Mouse (Mus musculus) liver, adult 2 months (tissue): Measurements from ENCODE around the gene Tiam2. TPM values are rescaled to one million over a fixed set of nuclear protein-coding genes. Genes with fewer than 3 reads are reported as not detected.

ENCODE experiments used
- DNase-seq: peaks from one replicate; pipeline ENCODE4 v3.0.0-alpha.2; 2011; ENCODE audit warnings: low read depth, low spot score; ENCODE audit errors: extremely low read depth
- H3K27ac ChIP-seq: fragments of 200-500 bp; replicated peaks from 2 replicates; pipeline ENCODE4 v1.5.1; 2012; ENCODE audit warnings: low read depth, mild to moderate bottlenecking, control low read depth, inconsistent platforms, low read length; ENCODE audit not compliant: insufficient read depth
- H3K27me3 ChIP-seq: fragments of 200-500 bp; 2 replicates; pipeline ENCODE4 v1.6.1; 2012; ENCODE audit warnings: mild to moderate bottlenecking, moderate library complexity, low read length, inconsistent platforms; ENCODE audit not compliant: control insufficient read depth, insufficient read depth
- H3K36me3 ChIP-seq: fragments of 200-500 bp; 2 replicates; pipeline ENCODE4 v1.6.1; 2012; ENCODE audit warnings: low read length, inconsistent platforms; ENCODE audit not compliant: control insufficient read depth, insufficient read depth
- H3K4me1 ChIP-seq: fragments of 200-500 bp; 2 replicates; pipeline ENCODE4 v1.6.1; 2011; ENCODE audit warnings: low read length; ENCODE audit not compliant: control insufficient read depth, insufficient read depth
- H3K4me3 ChIP-seq: fragments of 200-500 bp; 2 replicates; pipeline ENCODE4 v1.5.1; 2011; ENCODE audit warnings: low read depth, mild to moderate bottlenecking, control low read depth, low read length, moderate library complexity; ENCODE audit not compliant: insufficient read depth
- H3K79me2 ChIP-seq: fragments of 200-500 bp; 2 replicates; pipeline ENCODE4 v1.6.1; 2012; ENCODE audit warnings: inconsistent platforms, mild to moderate bottlenecking, low read length, moderate library complexity; ENCODE audit not compliant: control insufficient read depth, insufficient read depth
- H3K9ac ChIP-seq: fragments of 200-500 bp; 2 replicates; pipeline ENCODE4 v1.6.1; 2012; ENCODE audit warnings: low read depth, mild to moderate bottlenecking, control low read depth, inconsistent platforms, low read length
- CTCF ChIP-seq: fragments of 200-500 bp; IDR thresholded peaks from 2 replicates; pipeline ENCODE4 v1.5.1; 2011; ENCODE audit warnings: low read depth, low read length, control low read depth
- POLR2A ChIP-seq: fragments of 200-500 bp; IDR thresholded peaks from 2 replicates; pipeline ENCODE4 v1.6.1; 2011; ENCODE audit warnings: low read length, control low read depth; ENCODE audit not compliant: insufficient read depth; ENCODE audit errors: extremely low read depth
- WGBS: fragments of 180-500 bp; shearing (Covaris S2); methylation state at CpG from one replicate; pipeline ENCODE4 v1.1.7; 2018; 5-methylcytosine and 5-hydroxymethylcytosine counted together
- polyA plus RNA-seq: library from polyadenylated mRNA; depleted of rRNA; stranded (reverse); fragments of >200 nt; gene quantifications from 2 replicates; pipeline ENCODE4 v1.2.3, GENCODE M21; 2012
- total RNA-seq: library from RNA; depleted of rRNA; stranded (reverse); fragments of >200 nt; gene quantifications from 2 replicates; pipeline ENCODE4 v1.2.3, GENCODE M21; 2014

Gene Tiam2
- total and polyA plus RNA-seq, 2 experiments: 2.9 to 5.2 TPM

DNA sequence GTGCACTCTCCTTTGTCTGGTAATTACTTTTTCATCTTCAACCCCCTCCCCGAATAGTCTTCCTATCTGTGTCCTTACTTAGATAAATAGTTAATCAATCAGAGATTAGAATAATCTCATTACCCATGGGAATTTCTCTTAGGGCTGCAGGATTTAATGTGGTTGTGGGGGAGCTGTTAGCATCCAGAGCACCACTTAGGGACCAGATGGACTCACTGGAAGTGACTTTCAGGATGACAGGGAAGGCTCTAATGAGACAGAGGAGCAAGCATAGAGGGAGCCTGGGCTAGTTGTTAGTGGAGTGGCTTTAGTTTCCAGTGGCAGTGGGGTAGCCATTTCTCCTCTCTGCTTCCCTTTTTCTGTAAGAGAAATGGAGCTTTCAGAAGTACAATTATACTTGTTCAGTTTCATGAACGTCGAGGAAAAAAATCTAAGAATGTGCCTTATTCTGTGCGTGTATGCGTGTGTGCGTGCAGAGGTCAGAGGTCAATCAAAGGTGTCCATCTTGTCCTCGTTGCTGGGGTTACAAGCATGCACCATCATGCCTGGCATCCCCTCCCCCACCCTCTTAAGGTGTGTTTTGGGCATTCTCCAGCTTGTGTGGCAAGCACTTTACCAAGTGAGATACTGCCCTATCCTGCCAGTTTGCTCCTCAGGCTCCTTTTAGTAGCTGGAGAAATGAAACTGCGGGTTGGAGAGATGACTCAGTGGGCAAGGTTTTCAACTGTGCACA lies 30.4 kb downstream of the Tiam2 start:
- H3K27ac ChIP-seq: no peak overlapping the region
- 86% methylated on average over 8 of the region's 8 CpGs for WGBS
- TF ChIP-seq CTCF: no peak
- TF ChIP-seq POLR2A: no peak
- H3K9ac ChIP-seq: no peak overlapping the region
- H3K79me2 ChIP-seq: no peaks in the 10 kb centered on the region
- no peaks in the 10 kb centered on the region for H3K36me3 ChIP-seq
- no peaks in the 10 kb centered on the region for H3K4me1 ChIP-seq
- no peak for DNase-seq
- H3K27me3 ChIP-seq: no peaks in the 10 kb centered on the region
- H3K4me3 ChIP-seq: no peak overlapping the region

DNA sequence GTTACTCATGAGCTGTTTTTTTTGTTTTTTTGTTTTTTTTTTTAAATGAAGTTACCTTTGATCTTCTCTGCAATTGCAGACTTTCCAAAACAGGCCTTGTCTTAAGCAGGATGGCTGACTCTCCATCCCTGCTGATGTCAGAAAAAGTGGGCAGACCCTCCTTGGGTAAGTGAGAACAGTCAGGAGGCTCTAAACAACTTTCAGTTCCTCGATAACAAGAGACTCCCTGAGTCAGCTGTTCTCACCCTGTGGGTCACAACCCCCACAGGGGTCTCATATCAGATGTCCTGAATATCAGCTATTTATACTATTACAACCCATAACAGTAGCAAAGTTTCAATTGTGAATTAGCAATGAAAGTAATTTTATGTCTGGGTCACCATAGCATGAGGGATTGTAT lies 33.9 kb downstream of the Tiam2 start:
- no peaks in the 10 kb centered on the region for H3K27me3 ChIP-seq
- 46% methylated on average over 1 of the region's 1 CpGs for whole genome bisulfite sequencing

DNA sequence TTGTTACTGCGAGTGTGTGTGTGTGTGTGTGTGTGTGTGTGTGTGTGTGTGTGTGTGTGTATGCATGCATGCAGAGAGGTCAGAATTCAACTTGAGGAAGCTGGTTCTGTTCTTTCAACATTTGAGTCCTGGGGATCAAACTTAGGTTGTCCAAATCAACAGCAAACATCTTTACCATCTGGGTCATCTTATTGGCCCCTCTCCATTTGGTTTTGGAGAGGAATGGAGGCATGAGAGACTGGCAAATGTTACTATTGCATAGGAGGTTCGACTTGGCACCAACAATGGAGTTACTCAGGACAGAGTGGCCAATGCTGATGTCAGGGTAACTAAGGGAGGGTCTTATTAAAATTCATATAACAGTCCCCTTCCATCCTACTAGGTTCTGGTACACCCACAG lies 35.4 kb downstream of the Tiam2 start:
- DNase-seq: no peak
- Histone ChIP-seq H3K36me3 (no peaks in the 10 kb centered on the region), H3K27ac (no peak overlapping the region), H3K27me3 (no peaks in the 10 kb centered on the region), H3K4me3 (no peak overlapping the region), H3K79me2 (no peaks in the 10 kb centered on the region), H3K9ac (no peak overlapping the region), H3K4me1 (no peaks in the 10 kb centered on the region)
- TF ChIP-seq CTCF (no peak), POLR2A (no peak)
- WGBS: 68% methylated on average over 2 of the region's 2 CpGs

More for the DNA sequence above, 33.9 kb downstream of the Tiam2 start:
- H3K9ac ChIP-seq: no peak overlapping the region
- H3K4me3 ChIP-seq: no peak overlapping the region
- TF ChIP-seq POLR2A (no peak), CTCF (no peak)
- no peak for DNase-seq
- no peak overlapping the region for H3K27ac ChIP-seq
- H3K4me1 ChIP-seq: no peaks in the 10 kb centered on the region
- no peaks in the 10 kb centered on the region for H3K79me2 ChIP-seq
- H3K36me3 ChIP-seq: no peaks in the 10 kb centered on the region

DNA sequence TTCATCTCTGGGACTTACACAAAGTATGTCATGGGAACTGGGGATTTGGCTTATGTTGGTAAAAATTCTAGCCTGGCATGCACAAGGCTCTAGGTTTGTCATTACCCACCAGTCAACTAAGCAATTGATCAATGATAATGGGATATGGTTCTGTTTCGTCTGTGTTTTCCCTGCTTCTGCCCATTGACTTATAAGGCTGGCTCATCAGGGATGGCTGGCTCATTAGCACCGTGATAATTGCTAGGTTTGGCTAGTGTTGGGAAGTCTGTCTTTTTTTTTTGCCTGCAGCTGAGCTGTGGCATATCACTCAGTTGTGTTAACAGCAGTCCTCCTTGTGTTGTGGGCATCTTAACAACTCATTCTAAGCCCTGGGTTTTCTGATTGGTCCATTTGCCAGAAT lies 36.8 kb downstream of the Tiam2 start:
- Histone ChIP-seq H3K4me1 (no peaks in the 10 kb centered on the region), H3K36me3 (no peaks in the 10 kb centered on the region), H3K9ac (no peak overlapping the region), H3K79me2 (no peaks in the 10 kb centered on the region), H3K4me3 (no peak overlapping the region), H3K27me3 (no peaks in the 10 kb centered on the region), H3K27ac (no peak overlapping the region)
- no peak for DNase-seq
- WGBS: 91% methylated on average over 2 of the region's 2 CpGs
- no peak for TF ChIP-seq POLR2A
- no peak for TF ChIP-seq CTCF

DNA sequence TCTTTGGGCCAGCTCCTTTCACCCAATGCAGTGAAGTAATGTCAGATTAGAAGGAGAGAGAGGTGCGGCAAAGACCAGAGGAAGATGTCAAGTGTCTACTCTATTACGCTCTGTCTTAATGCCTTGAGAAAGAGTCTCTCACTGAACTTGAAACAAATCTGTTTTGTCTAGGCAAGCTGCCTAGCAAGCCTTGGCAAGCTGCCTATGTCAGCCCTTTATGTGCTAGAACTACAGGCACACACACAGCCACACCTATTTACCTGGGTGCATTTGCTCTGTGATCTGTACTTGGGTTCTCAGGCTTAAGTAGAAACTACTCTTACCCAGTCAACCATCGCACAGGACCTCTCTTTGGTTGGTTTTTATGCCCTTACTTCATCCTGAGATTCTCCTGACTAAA lies 40.4 kb downstream of the Tiam2 start:
- peaks cover 2% of the 10 kb centered on the region; the same call in 1 of the 2 replicates for H3K4me1 ChIP-seq
- H3K4me3 ChIP-seq: no peak overlapping the region
- WGBS: 82% methylated on average over 3 of the region's 3 CpGs
- H3K79me2 ChIP-seq: no peaks in the 10 kb centered on the region
- no peak overlapping the region for H3K9ac ChIP-seq
- H3K27ac ChIP-seq: no peak overlapping the region
- DNase-seq: peak; percentile 31
- H3K36me3 ChIP-seq: no peaks in the 10 kb centered on the region
- TF ChIP-seq CTCF: no peak
- TF ChIP-seq POLR2A: no peak
- no peaks in the 10 kb centered on the region for H3K27me3 ChIP-seq

DNA sequence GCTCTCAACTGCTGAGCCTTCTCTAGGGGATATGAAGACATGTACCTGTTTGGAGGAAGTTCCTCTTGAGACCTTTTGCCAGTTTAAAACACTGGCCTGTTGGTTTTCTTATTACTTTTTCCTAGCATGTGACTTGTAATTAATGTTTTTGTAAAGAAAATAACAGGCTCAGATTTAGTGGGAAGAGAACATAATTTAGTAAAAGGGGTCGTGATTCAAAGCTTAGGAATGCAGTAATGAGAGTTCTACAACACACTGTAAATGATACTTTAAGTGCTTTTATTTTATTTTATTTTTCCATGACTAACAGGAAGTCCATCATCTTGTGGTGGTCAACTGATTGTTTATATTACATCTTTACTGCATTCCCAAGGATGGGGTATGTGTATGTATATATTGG lies 42.0 kb downstream of the Tiam2 start:
- DNase-seq: no peak
- Histone ChIP-seq H3K4me1 (peaks cover 2% of the 10 kb centered on the region; the same call in 1 of the 2 replicates), H3K27ac (no peak overlapping the region), H3K79me2 (no peaks in the 10 kb centered on the region), H3K9ac (no peak overlapping the region), H3K4me3 (no peak overlapping the region), H3K36me3 (no peaks in the 10 kb centered on the region), H3K27me3 (no peaks in the 10 kb centered on the region)
- WGBS: 73% methylated on average over 1 of the region's 1 CpGs
- TF ChIP-seq POLR2A: no peak
- no peak for TF ChIP-seq CTCF
